In the genomic region with DNA sequence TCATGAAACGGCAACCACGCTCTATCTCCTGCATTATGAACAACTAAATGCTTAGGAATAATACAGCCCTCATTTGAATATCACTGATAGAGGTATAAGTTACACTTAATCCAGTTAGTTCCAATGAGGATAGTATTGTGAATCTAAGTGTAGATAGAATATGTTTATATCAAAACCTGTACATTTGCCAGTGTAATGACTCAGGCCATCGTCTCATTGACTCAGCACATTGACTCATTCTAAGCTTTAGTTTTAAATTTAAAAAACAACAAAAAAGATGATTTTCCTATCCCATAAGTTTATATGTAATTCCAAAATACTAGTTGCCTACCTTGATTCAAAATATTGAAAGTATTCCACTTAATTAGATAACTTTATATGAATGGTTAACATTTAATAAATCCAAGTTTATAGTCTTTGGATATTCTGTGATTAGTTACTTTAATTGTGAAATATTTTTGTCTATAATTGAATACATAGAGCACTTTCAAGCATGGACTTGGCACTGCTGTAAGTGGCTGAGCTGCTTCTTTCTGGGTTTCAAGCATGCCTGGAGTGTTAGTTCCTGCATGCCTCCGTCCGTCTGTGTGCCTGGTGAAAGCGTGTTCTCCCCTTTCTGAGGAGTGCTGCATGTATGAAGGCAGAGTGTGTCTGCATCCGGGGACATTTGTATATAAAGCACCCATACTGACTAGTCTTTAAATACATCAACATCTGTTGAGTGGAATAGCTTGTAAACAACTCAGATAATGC, we compare ENCODE assay signal across 26 mouse cellular contexts.
"Had no signal": no experiment of that assay in that cellular context is flagged by ENCODE, and none has a peak within 500 bp of the region (broad histone marks: within the 10 kb centered on the region; RNA-seq: fewer than 3 reads in every experiment).

No protein-coding gene starts in this region.

- H3K4me3 ChIP-seq: gastrocnemius, adult 2 months; heart, adult 2 months; heart, embryonic 13.5 days; heart, embryonic 15.5 days; hindbrain, embryonic 13.5 days; hindbrain, embryonic 15.5 days; kidney, embryonic 15.5 days; layer of hippocampus, adult 2 months; limb, embryonic 13.5 days; limb, embryonic 15.5 days; liver, embryonic 12.5 days had no signal

- DNase-seq: gastrocnemius, adult 2 months; gastrocnemius, postnatal 14 days; gastrocnemius, postnatal 36 days; heart, adult 11 months; heart, adult 2 months; heart, postnatal 14 days; heart, postnatal 36 days; kidney, adult 11 months; kidney, adult 2 months; kidney, adult 9 months; kidney, postnatal 14 days; kidney, postnatal 4 days; layer of hippocampus, postnatal 36 days; left cerebral cortex, postnatal 4 days had no signal

- H3K27ac ChIP-seq: gastrocnemius, adult 2 months; heart, adult 2 months; heart, embryonic 13.5 days; heart, embryonic 15.5 days; hindbrain, embryonic 13.5 days; hindbrain, embryonic 15.5 days; hindbrain, postnatal 0 days; kidney, embryonic 15.5 days; kidney, postnatal 0 days; layer of hippocampus, adult 2 months; limb, embryonic 13.5 days; limb, embryonic 15.5 days; liver, embryonic 12.5 days had no signal

- H3K27me3 ChIP-seq: heart, embryonic 13.5 days; heart, embryonic 15.5 days; hindbrain, embryonic 13.5 days; hindbrain, embryonic 15.5 days; kidney, embryonic 15.5 days; limb, embryonic 13.5 days; limb, embryonic 15.5 days; liver, embryonic 12.5 days had no signal

- ATAC-seq: hindbrain, postnatal 0 days; intestine, embryonic 16.5 days; liver, embryonic 12.5 days had no signal

- H3K4me1 ChIP-seq: hindbrain, embryonic 13.5 days; hindbrain, embryonic 15.5 days; kidney, embryonic 15.5 days; limb, embryonic 13.5 days; limb, embryonic 15.5 days; liver, embryonic 12.5 days had no signal
